Mouse (Mus musculus) stomach, postnatal 0 days (tissue): ENCODE measurements around the gene Banf1.

Source experiments
- CTCF ChIP-seq: IDR thresholded peaks from 2 replicates; pipeline ENCODE4 v1.5.1; 2016; ENCODE audit warnings: antibody characterized with exemption, low read depth, mild to moderate bottlenecking, moderate library complexity
- EP300 ChIP-seq: optimal IDR thresholded peaks from 2 replicates; pipeline ENCODE3; 2016; ENCODE audit warnings: antibody characterized with exemption

GRCm38 (mm10) chr19:5389647-5390046 lies 22.7 kb upstream of the Banf1 start:
- TF ChIP-seq CTCF (no peak; the same call in 1 of the 2 replicates), EP300 (no peak)
